Mouse (Mus musculus) ES-Bruce4 (cell line): Measurements from ENCODE around the gene Fancc. TPM values are rescaled to one million over a fixed set of nuclear protein-coding genes. Genes with fewer than 3 reads are reported as not detected.
A peak's percentile ranks its signal among the peaks of the same experiment; 100 is the strongest.

Experiments used
- H3K27ac ChIP-seq: 2 replicates; pipeline ENCODE4 v1.5.1; 2012; ENCODE audit warnings: low read length, inconsistent platforms; ENCODE audit not compliant: insufficient read depth
- H3K27me3 ChIP-seq: 2 replicates; pipeline ENCODE4 v1.6.1; 2012; ENCODE audit warnings: mild to moderate bottlenecking, low read length, inconsistent platforms; ENCODE audit not compliant: control insufficient read depth, poor library complexity, insufficient read depth, severe bottlenecking
- H3K36me3 ChIP-seq: 2 replicates; pipeline ENCODE4 v1.6.1; 2012; ENCODE audit warnings: inconsistent platforms, mild to moderate bottlenecking, low read length, moderate library complexity; ENCODE audit not compliant: control insufficient read depth, poor library complexity, insufficient read depth, severe bottlenecking
- H3K4me1 ChIP-seq: one replicate; pipeline ENCODE4 v1.8.1; 2011; ENCODE audit warnings: low read length; ENCODE audit not compliant: control insufficient read depth, insufficient read depth
- H3K4me3 ChIP-seq: 2 replicates; pipeline ENCODE4 v1.5.1; 2011; ENCODE audit warnings: low read depth, mild to moderate bottlenecking, low read length
- H3K9ac ChIP-seq: 2 replicates; pipeline ENCODE4 v1.6.1; 2012; ENCODE audit warnings: low read depth, mild to moderate bottlenecking, inconsistent platforms; ENCODE audit not compliant: poor library complexity, severe bottlenecking
- H3K9me3 ChIP-seq: replicated peaks from 2 replicates; pipeline ENCODE4 v1.6.1; 2012; ENCODE audit warnings: mild to moderate bottlenecking, low read length, inconsistent platforms; ENCODE audit not compliant: control insufficient read depth, poor library complexity, insufficient read depth, severe bottlenecking
- CTCF ChIP-seq: IDR thresholded peaks from one replicate; pipeline ENCODE4 v1.8.1; 2011; ENCODE audit warnings: low read depth, low read length
- EP300 ChIP-seq: IDR thresholded peaks from 2 replicates; pipeline ENCODE4 v1.6.1; 2011; ENCODE audit warnings: low read depth, low read length; ENCODE audit not compliant: insufficient read depth
- POLR2A ChIP-seq: IDR thresholded peaks from one replicate; pipeline ENCODE4 v1.8.1; 2011; ENCODE audit warnings: low read length; ENCODE audit not compliant: insufficient read depth
- polyA plus RNA-seq: library from polyadenylated mRNA; stranded (reverse); fragments of >200 nt; gene quantifications from 2 replicates; pipeline ENCODE4 v1.2.4, GENCODE M21; 2011; ENCODE audit warnings: low read depth; ENCODE audit not compliant: missing spikeins, insufficient read depth, insufficient read length

Gene Fancc
- polyA plus RNA-seq, 1 experiment = 13.3 TPM

DNA sequence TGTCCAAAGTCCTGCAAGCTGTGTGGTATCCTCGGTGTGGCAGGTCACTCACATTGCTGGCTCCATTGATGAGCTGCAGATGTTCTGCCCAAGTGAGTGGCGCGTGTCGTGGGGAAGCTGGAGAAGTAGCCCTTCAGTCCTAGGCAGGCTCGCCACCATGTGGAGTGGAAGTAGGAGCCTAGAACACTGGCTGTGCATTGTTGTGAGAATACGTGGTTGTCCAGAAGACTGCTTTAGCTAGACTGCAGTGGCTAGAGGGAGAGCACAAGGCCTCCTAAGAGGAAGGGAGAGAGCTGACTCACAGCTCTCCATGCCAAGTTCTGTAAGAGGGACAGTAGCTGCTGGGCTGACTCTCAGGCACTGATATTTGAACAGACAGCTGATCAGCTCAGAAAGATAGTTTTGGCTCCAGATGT, 238.9 kb downstream of the Fancc start:
- Histone ChIP-seq H3K9ac (no peak overlapping the region), H3K4me1 (no peaks in the 10 kb centered on the region), H3K4me3 (no peak overlapping the region), H3K27ac (no peak overlapping the region), H3K9me3 (no peaks in the 10 kb centered on the region), H3K27me3 (no peaks in the 10 kb centered on the region), H3K36me3 (no peaks in the 10 kb centered on the region; the same call in 1 of the 2 replicates)
- no peak for TF ChIP-seq POLR2A
- TF ChIP-seq CTCF = no peak
- TF ChIP-seq EP300 = no peak

DNA sequence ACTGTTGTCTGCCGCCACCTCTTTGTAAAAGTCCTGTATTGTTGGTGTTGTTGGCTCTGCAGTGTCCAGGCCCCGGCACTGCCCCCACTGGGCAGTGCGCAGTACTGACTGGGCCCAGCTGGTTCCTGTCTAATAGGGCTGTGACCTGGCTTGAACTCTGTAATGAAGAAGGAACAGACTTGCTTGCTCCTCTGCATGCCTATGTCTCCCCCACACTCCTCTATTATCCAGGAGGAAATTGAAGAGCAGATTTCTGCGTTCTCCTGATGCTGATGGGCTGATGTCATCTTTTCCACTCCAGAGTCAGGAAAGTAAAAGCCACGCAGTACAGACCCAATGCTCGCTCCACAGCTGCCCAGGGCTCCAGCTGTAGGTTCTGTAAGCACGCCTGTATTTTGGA, 240.3 kb downstream of the Fancc start:
- TF ChIP-seq POLR2A = no peak
- peak; percentile 9 for TF ChIP-seq CTCF
- no peak overlapping the region for H3K9ac ChIP-seq
- no peak overlapping the region for H3K4me3 ChIP-seq
- no peaks in the 10 kb centered on the region for H3K36me3 ChIP-seq
- H3K9me3 ChIP-seq = no peaks in the 10 kb centered on the region
- H3K4me1 ChIP-seq = no peaks in the 10 kb centered on the region
- H3K27ac ChIP-seq = no peak overlapping the region
- H3K27me3 ChIP-seq = no peaks in the 10 kb centered on the region

DNA sequence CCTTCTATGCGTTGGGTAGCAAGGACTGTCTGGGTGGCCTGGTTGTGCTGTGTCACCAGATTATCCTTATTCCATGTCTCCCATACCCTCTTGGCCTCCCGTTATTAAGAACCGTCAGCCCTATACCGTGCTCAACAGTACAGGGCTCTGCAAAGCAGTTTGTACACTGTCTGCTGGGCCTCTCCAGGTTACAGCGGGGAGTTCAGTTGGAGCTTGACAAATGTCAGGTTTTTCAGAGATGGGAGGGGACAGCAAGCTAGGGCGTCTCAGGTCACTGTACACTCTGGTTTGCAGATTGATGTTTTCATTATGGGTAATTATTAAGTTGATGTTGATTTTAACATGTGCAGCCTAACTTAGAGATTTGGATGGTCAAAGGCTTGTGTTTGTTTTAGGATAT, 240.9 kb downstream of the Fancc start:
- Histone ChIP-seq H3K9me3 (no peaks in the 10 kb centered on the region), H3K27me3 (no peaks in the 10 kb centered on the region), H3K36me3 (no peaks in the 10 kb centered on the region), H3K4me1 (no peaks in the 10 kb centered on the region), H3K9ac (no peak overlapping the region), H3K27ac (no peak overlapping the region), H3K4me3 (no peak overlapping the region)
- no peak for TF ChIP-seq POLR2A
- no peak for TF ChIP-seq EP300
- TF ChIP-seq CTCF = no peak

DNA sequence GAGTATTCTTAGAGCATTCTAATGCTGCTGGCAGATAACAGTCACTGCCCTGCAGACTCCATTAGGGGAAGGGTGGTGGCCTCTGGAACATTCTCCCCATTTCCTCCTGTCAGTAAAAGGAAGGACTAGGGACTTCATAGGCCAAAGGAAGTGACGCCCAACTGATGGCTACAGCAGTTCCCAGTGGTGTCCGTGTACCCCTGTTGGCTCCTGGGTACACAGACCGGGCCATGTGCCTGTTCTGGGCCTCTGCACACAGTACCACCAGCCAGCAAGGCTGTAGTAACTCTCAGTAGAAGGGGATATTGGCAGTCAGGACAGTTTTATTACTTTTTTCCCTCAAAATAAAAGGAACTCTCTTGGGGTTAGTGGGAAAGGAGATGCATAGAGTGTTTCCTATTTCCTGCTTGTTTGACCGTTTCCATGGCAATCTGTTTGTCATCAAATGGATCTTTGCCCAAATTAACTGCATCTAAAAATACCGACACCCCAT, 241.5 kb downstream of the Fancc start:
- H3K36me3 ChIP-seq = no peaks in the 10 kb centered on the region
- TF ChIP-seq CTCF (no peak), POLR2A (no peak), EP300 (no peak)

DNA sequence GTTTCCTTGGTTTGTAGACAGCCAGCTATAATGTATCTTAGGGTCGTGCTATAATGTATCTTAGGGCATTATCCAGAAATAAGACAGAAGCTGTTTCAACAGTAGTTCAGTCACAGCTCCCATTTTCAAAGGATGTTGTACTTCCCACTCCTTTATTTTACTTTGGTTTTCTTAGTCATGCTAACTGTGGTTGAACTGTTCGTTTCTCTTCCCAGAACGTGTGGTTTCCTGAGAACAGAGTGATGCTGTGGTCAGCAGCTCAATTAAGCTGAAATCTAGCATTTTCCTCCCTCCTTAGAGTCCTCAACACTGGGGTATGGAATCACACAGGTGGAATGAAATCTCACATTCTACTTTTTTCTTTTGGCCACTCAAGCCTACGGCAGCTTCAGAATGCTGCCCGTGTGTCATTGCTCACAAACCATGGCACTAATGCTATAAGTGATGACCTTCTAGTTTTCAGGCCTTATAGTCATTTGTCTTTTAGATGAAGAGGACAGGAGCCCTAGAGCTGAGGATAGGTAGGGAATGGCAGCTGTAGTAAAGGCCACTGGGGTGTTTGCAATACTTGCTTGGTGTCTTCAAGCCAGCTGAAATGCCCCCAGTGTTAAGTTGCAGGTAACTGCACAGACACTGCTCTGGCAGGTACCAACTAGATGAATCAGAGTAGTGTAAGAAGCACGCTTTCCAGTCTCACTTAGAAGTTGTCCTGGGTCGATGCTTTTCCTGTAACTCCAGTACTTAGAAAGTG, 243.0 kb downstream of the Fancc start:
- no peak overlapping the region for H3K4me3 ChIP-seq
- no peak overlapping the region for H3K27ac ChIP-seq
- no peaks in the 10 kb centered on the region for H3K36me3 ChIP-seq
- H3K9ac ChIP-seq = no peak overlapping the region
- H3K4me1 ChIP-seq = no peaks in the 10 kb centered on the region
- H3K27me3 ChIP-seq = no peaks in the 10 kb centered on the region
- H3K9me3 ChIP-seq = no peaks in the 10 kb centered on the region
- TF ChIP-seq CTCF (no peak), EP300 (no peak), POLR2A (no peak)

More for the DNA sequence above, 241.5 kb downstream of the Fancc start:
- no peak overlapping the region for H3K4me3 ChIP-seq
- no peaks in the 10 kb centered on the region for H3K4me1 ChIP-seq
- H3K9ac ChIP-seq = no peak overlapping the region
- H3K9me3 ChIP-seq = no peaks in the 10 kb centered on the region
- no peaks in the 10 kb centered on the region for H3K27me3 ChIP-seq
- H3K27ac ChIP-seq = no peak overlapping the region

DNA sequence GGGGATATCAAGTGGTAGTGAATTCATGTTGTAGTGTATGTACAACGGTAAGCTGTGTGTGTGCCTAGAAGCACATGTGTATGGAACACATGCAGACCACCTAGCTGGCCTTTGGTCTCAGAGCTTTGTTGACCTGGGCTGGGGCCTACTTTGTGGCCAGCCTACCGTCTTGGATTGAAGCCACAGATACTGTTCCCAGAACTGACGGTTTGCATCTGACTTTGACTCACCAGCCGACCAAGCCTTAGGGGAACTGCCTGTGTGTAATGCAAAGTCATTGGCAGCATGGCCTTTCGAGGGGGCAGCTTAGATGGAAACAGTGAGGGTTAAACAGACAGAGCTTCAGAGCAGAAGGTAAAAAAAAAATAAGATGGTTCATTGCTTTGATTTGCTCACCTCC, 243.9 kb downstream of the Fancc start:
- H3K4me3 ChIP-seq = no peak overlapping the region
- no peaks in the 10 kb centered on the region for H3K27me3 ChIP-seq
- no peaks in the 10 kb centered on the region for H3K9me3 ChIP-seq
- no peak overlapping the region for H3K27ac ChIP-seq
- H3K4me1 ChIP-seq = no peaks in the 10 kb centered on the region
- H3K9ac ChIP-seq = no peak overlapping the region
- no peaks in the 10 kb centered on the region for H3K36me3 ChIP-seq
- TF ChIP-seq POLR2A = no peak
